Mouse (Mus musculus): ENCODE measurements around the gene Ptges3l. TPM values are rescaled to one million over a fixed set of nuclear protein-coding genes. Genes with fewer than 3 reads are reported as not detected.
"Not testable (repeated sequence)": the region's sequence is repeated elsewhere in the genome, so short reads cannot be mapped to it uniquely, and the experiment has no call there.

Gene Ptges3l
- polyA plus RNA-seq, 1 experiment from 2014 or later = 1.7 TPM

DNA sequence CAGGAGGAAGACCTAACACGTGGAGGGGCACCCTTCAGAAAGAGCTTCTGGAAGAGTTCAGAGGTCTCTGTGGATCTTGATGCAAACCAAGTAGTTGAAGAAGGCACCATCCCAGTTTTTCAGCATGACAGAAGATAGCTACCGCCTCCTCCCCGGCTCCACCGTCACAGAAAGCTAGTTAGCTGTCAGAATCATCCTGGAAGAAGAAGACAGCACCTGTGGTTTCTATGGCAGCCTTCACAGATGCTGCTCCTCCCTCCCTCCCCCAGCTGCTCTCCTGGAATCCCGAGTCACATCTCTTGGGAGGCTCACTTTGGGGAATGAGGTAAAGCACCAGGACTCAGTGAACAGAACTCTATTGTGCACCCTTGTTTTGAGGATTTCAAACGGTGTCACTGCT, 6.1 kb downstream of the Ptges3l start:
- no peaks in the 10 kb centered on the region for H3K9me3 ChIP-seq (ENCODE audit: control insufficient read depth, low read length)
- H3K4me1 ChIP-seq (ENCODE audit: control insufficient read depth, insufficient read depth, low read length) = peaks cover 6% of the 10 kb centered on the region
- H3K4me3 ChIP-seq (ENCODE audit: low read depth, low read length) = no peak overlapping the region
- 60% methylated on average over 6 of the region's 6 CpGs for WGBS
- DNase-seq (ENCODE audit: low spot score, missing footprints) (no peak), ATAC-seq (ENCODE audit: low FRiP score) (no peak)
- no peak overlapping the region for H3K4me2 ChIP-seq
- H3K36me3 ChIP-seq (ENCODE audit: control insufficient read depth, insufficient read depth, low read length) = no peaks in the 10 kb centered on the region
- no peak overlapping the region for H3K9ac ChIP-seq (ENCODE audit: low read length)
- H3K27me3 ChIP-seq (ENCODE audit: control insufficient read depth, insufficient read depth, low read length) = 0 out of 2 replicates have a peak, but pooled peaks cover 4% of the 10 kb centered on the region
- no peak overlapping the region for H3K27ac ChIP-seq (ENCODE audit: low read depth, low read length)

DNA sequence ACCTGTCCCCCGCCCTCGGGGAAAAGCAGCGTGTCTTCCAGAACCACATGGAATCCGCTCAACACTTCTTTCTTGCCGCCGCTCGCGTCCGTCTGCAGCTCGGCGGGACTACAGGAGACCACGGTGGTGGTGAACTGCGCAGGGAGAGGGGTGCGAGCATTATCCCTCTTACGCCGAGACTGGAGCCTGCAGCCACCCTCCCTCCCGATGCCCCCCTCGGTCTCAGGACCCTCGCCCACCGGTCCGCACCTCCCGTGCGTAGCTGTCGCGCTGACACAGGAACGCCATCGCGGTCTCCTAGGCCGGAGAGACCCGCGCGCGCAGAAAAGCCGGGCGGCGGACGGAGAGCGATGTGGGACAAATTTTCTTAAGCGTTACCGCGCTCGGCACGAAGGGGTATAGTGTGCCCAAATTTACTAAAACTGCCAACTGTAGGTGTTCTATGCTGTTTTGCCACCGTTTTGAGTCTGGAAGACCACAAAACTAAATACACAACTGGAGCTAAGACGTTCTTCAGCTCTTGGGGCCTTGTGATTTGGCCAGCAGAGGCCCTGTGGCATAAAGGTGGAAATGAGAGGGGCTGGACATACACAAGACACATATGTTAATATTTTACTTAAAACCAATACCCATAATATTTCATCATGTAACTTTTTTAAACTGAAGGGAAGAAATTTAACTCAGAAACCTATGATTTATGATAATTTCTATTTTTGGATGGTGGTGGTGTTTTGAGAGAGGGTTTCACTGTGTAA, 7.9 kb downstream of the Ptges3l start, which contains the start of gene Aarsd1:
Gene Aarsd1, minus strand, starts transcription at position 515 of the 755 bp plus-strand sequence.
- Histone ChIP-seq H3K4me1 (ENCODE audit: control insufficient read depth, insufficient read depth, low read length) (peaks cover 5% of the 10 kb centered on the region), H3K27me3 (ENCODE audit: control insufficient read depth, insufficient read depth, low read length) (no peaks in the 10 kb centered on the region), H3K9me3 (ENCODE audit: control insufficient read depth, low read length) (no peaks in the 10 kb centered on the region), H3K27ac (ENCODE audit: low read depth, low read length) (peak within 1 kb of the TSS; percentile 32; the same call in 1 of the 2 replicates), H3K4me3 (ENCODE audit: low read depth, low read length) (peak within 1 kb of the TSS; percentile 87), H3K36me3 (ENCODE audit: control insufficient read depth, insufficient read depth, low read length) (no peaks in the 10 kb centered on the region), H3K4me2 (peak within 1 kb of the TSS; percentile 85), H3K9ac (ENCODE audit: low read length) (peak within 1 kb of the TSS; percentile 93)
- DNase-seq (ENCODE audit: low spot score, missing footprints) (peak; percentile 99), ATAC-seq (ENCODE audit: low FRiP score) (peak; percentile 83)
- under 1% methylated on average over 45 of the region's 45 CpGs for WGBS

DNA sequence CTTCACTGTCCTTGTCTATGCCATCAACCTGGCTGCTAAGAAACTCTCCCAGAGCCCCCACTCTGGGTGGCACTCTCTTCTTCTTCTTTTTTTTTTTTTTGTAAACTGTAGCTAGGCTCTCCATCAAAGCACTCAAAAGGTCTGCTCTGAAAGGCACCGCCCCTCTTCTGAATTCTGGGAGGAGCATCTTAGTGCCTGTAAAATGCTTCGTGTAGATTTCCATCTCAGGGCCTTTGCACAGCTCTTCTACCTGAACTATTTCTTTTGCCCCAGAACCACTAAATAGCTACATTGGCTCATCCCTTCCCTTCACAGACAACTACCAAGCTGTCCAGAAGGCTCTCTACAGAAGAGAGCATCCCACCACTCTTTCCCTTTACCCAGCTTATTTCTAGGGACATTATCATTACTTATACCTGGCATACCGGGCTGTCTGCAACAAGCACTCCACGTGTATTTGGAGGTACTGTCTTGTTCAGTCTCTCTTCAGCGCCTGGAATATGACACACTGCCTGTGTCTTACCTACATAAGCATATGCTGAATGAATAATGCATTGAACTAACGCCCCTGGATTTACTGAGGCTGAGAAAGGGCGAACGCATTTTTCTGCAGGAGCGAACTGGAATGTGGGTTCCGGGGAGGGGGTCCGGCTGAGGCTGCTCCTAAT, 8.6 kb downstream of the Ptges3l start:
- H3K27me3 ChIP-seq (ENCODE audit: control insufficient read depth, insufficient read depth, low read length) = no peaks in the 10 kb centered on the region
- ATAC-seq (ENCODE audit: low FRiP score) (peak; percentile 63), DNase-seq (ENCODE audit: low spot score, missing footprints) (no peak)
- peak overlapping the region; percentile 87 for H3K4me3 ChIP-seq (ENCODE audit: low read depth, low read length)
- H3K9me3 ChIP-seq (ENCODE audit: control insufficient read depth, low read length) = no peaks in the 10 kb centered on the region
- peak overlapping the region; percentile 32; the same call in 1 of the 2 replicates for H3K27ac ChIP-seq (ENCODE audit: low read depth, low read length)
- peaks cover 2% of the 10 kb centered on the region; the same call in 1 of the 2 replicates for H3K36me3 ChIP-seq (ENCODE audit: control insufficient read depth, insufficient read depth, low read length)
- 3% methylated on average over 11 of the region's 11 CpGs for WGBS
- H3K9ac ChIP-seq (ENCODE audit: low read length) = peak overlapping the region; percentile 93
- peak overlapping the region; percentile 85 for H3K4me2 ChIP-seq
- peaks cover 5% of the 10 kb centered on the region for H3K4me1 ChIP-seq (ENCODE audit: control insufficient read depth, insufficient read depth, low read length)

- Histone ChIP-seq H3K9ac (ENCODE audit: low read length) (no peak overlapping the region), H3K27me3 (ENCODE audit: control insufficient read depth, insufficient read depth, low read length) (no peaks in the 10 kb centered on the region), H3K4me3 (ENCODE audit: low read depth, low read length) (no peak overlapping the region), H3K36me3 (ENCODE audit: control insufficient read depth, insufficient read depth, low read length) (peaks cover 10% of the 10 kb centered on the region), H3K4me1 (ENCODE audit: control insufficient read depth, insufficient read depth, low read length) (peaks cover 5% of the 10 kb centered on the region), H3K27ac (ENCODE audit: low read depth, low read length) (no peak overlapping the region), H3K4me2 (no peak overlapping the region), H3K9me3 (ENCODE audit: control insufficient read depth, low read length) (no peaks in the 10 kb centered on the region)
- no peak for DNase-seq (ENCODE audit: low spot score, missing footprints)
- 85% methylated on average over 2 of the region's 2 CpGs for WGBS
- ATAC-seq (ENCODE audit: low FRiP score) = no peak
Observed at GRCm38 (mm10) chr11:101415306-101415705, 9.8 kb downstream of the Ptges3l start.

GRCm38 (mm10) chr11:101395110-101395509, 30.0 kb downstream of the Ptges3l start:
- Histone ChIP-seq H3K4me1 (ENCODE audit: control insufficient read depth, insufficient read depth, low read length) (no peaks in the 10 kb centered on the region), H3K9ac (ENCODE audit: low read length) (no peak overlapping the region), H3K4me3 (ENCODE audit: low read depth, low read length) (no peak overlapping the region), H3K9me3 (ENCODE audit: control insufficient read depth, low read length) (no peaks in the 10 kb centered on the region), H3K36me3 (ENCODE audit: control insufficient read depth, insufficient read depth, low read length) (no peaks in the 10 kb centered on the region), H3K27ac (ENCODE audit: low read depth, low read length) (no peak overlapping the region), H3K4me2 (no peak overlapping the region), H3K27me3 (ENCODE audit: control insufficient read depth, insufficient read depth, low read length) (no peaks in the 10 kb centered on the region)
- ATAC-seq (ENCODE audit: low FRiP score) (no peak), DNase-seq (ENCODE audit: low spot score, missing footprints) (peak; percentile 90)
- 8% methylated on average over 8 of the region's 8 CpGs for WGBS

DNA sequence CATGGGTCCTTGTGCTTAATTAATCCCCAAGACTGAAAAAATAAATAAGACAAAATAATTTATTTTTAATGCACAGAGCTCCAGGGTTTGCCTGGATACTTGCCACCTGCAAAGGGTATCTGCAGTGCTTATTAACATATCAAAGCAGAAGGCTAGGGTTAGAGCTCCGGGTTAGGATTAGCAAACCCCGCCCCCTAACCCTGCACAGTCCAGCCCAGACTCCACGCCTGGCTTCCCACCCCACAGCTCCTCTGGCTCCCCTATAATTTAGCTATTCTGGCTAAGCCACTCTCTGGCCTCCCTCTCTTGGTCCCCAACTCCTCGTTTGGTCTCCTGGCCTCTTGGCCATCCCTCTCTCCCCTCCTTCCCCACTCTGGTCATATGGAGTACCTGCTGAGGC, 43.3 kb downstream of the Ptges3l start:
- no peak overlapping the region for H3K27ac ChIP-seq (ENCODE audit: low read depth, low read length)
- 11% methylated on average over 4 of the region's 4 CpGs for WGBS
- no peaks in the 10 kb centered on the region for H3K27me3 ChIP-seq (ENCODE audit: control insufficient read depth, insufficient read depth, low read length)
- no peaks in the 10 kb centered on the region for H3K9me3 ChIP-seq (ENCODE audit: control insufficient read depth, low read length)
- no peaks in the 10 kb centered on the region for H3K36me3 ChIP-seq (ENCODE audit: control insufficient read depth, insufficient read depth, low read length)
- no peak overlapping the region for H3K4me3 ChIP-seq (ENCODE audit: low read depth, low read length)
- H3K4me1 ChIP-seq (ENCODE audit: control insufficient read depth, insufficient read depth, low read length) = no peaks in the 10 kb centered on the region
- ATAC-seq (ENCODE audit: low FRiP score) (no peak), DNase-seq (ENCODE audit: low spot score, missing footprints) (no peak)
- H3K9ac ChIP-seq (ENCODE audit: low read length) = no peak overlapping the region
- H3K4me2 ChIP-seq = no peak overlapping the region

GRCm38 (mm10) chr11:101378926-101379325, 46.2 kb downstream of the Ptges3l start:
- 85% methylated on average over 6 of the region's 6 CpGs for WGBS
- no peaks in the 10 kb centered on the region for H3K27me3 ChIP-seq (ENCODE audit: control insufficient read depth, insufficient read depth, low read length)
- no peak for ATAC-seq (ENCODE audit: low FRiP score)
- H3K4me3 ChIP-seq (ENCODE audit: low read depth, low read length) = no peak overlapping the region
- H3K9ac ChIP-seq (ENCODE audit: low read length) = no peak overlapping the region
- no peak overlapping the region for H3K27ac ChIP-seq (ENCODE audit: low read depth, low read length)
- no peaks in the 10 kb centered on the region for H3K36me3 ChIP-seq (ENCODE audit: control insufficient read depth, insufficient read depth, low read length)
- no peak for DNase-seq (ENCODE audit: low spot score, missing footprints)
- H3K4me2 ChIP-seq = no peak overlapping the region
- no peaks in the 10 kb centered on the region for H3K9me3 ChIP-seq (ENCODE audit: control insufficient read depth, low read length)
- no peaks in the 10 kb centered on the region for H3K4me1 ChIP-seq (ENCODE audit: control insufficient read depth, insufficient read depth, low read length)

- 95% methylated on average over 6 of the region's 8 CpGs for WGBS
- not testable (repeated sequence) for ATAC-seq (ENCODE audit: low FRiP score); H3K36me3 ChIP-seq (ENCODE audit: control insufficient read depth, insufficient read depth, low read length); H3K27ac ChIP-seq (ENCODE audit: low read depth, low read length); H3K4me3 ChIP-seq (ENCODE audit: low read depth, low read length); H3K27me3 ChIP-seq (ENCODE audit: control insufficient read depth, insufficient read depth, low read length); H3K9ac ChIP-seq (ENCODE audit: low read length); H3K4me2 ChIP-seq; DNase-seq (ENCODE audit: low spot score, missing footprints); H3K4me1 ChIP-seq (ENCODE audit: control insufficient read depth, insufficient read depth, low read length); H3K9me3 ChIP-seq (ENCODE audit: control insufficient read depth, low read length)
Observed at GRCm38 (mm10) chr11:101378196-101378595, 46.9 kb downstream of the Ptges3l start.

- Histone ChIP-seq H3K36me3 (ENCODE audit: control insufficient read depth, insufficient read depth, low read length) (no peaks in the 10 kb centered on the region), H3K27me3 (ENCODE audit: control insufficient read depth, insufficient read depth, low read length) (no peaks in the 10 kb centered on the region), H3K9ac (ENCODE audit: low read length) (no peak overlapping the region), H3K4me1 (ENCODE audit: control insufficient read depth, insufficient read depth, low read length) (no peaks in the 10 kb centered on the region), H3K4me2 (no peak overlapping the region), H3K27ac (ENCODE audit: low read depth, low read length) (no peak overlapping the region), H3K4me3 (ENCODE audit: low read depth, low read length) (no peak overlapping the region), H3K9me3 (ENCODE audit: control insufficient read depth, low read length) (no peaks in the 10 kb centered on the region)
- WGBS = 73% methylated on average over 7 of the region's 7 CpGs
- no peak for DNase-seq (ENCODE audit: low spot score, missing footprints)
- no peak for ATAC-seq (ENCODE audit: low FRiP score)
Observed at GRCm38 (mm10) chr11:101374421-101374938, 50.7 kb downstream of the Ptges3l start.

All from midbrain, embryonic 11.5 days (tissue).